Mouse (Mus musculus) ES-E14 (cell line): ENCODE results near the gene Scfd2.

ENCODE experiments used
- CHD2 ChIP-seq: IDR thresholded peaks from 2 replicates; pipeline ENCODE4 v1.6.1; 2014; ENCODE audit warnings: mild to moderate bottlenecking, low read depth, low read length, inconsistent platforms
- HCFC1 ChIP-seq: IDR thresholded peaks from 2 replicates; pipeline ENCODE4 v1.6.1; 2012; ENCODE audit warnings: low read length, inconsistent platforms, borderline replicate concordance; ENCODE audit not compliant: insufficient read depth
- MAFK ChIP-seq: IDR thresholded peaks from 2 replicates; pipeline ENCODE4 v1.6.1; 2014; ENCODE audit warnings: mild to moderate bottlenecking, low read depth, low read length, inconsistent platforms; ENCODE audit not compliant: insufficient read depth
- ZC3H11A ChIP-seq: IDR thresholded peaks from 2 replicates; pipeline ENCODE4 v1.6.1; 2012; ENCODE audit warnings: low read depth, mild to moderate bottlenecking, inconsistent platforms, low read length, borderline replicate concordance
- ZNF384 ChIP-seq: IDR thresholded peaks from 2 replicates; pipeline ENCODE4 v1.6.1; 2012; ENCODE audit warnings: low read depth, low read length, inconsistent platforms

- TF ChIP-seq ZNF384 (no peak), HCFC1 (no peak), ZC3H11A (no peak), MAFK (no peak), CHD2 (no peak)
These were observed 327.1 kb downstream of the Scfd2 start for GRCm38 (mm10) chr5:74204465-74204864.
